Mouse (Mus musculus) WW6 (cell line): ENCODE data around the gene Gcgr.

Source experiments
- DNase-seq: peaks from one replicate; pipeline ENCODE4 v3.0.0-alpha.2; 2013; ENCODE audit warnings: low read depth, low spot score

The Gcgr gene

DNA sequence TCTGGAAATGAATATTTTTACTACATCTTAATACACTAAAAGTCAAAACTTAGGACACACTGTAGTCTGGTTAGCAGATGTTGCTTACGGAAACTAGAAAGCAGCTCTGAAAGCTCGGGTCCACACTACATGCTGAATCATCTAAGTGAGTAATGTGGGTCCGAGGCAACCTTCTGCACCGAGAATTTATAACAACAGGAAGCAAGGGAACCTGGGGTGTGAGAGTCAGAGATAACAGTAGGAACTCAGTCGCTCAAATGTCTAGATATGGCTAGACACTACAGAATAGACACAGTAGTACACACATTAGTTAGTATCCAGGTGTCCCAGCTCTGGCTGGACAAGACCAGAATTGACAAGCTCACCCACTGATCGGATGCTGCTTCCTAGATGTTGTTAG is 58.0 kb downstream of the Gcgr start:
- no peak for DNase-seq
